Mouse (Mus musculus) lung, postnatal 0 days (tissue): ENCODE data around the gene Nat8f4.
A peak's percentile ranks its signal among the peaks of the same experiment; 100 is the strongest.
"Not testable (repeated sequence)": the region's sequence is repeated elsewhere in the genome, so short reads cannot be mapped to it uniquely, and the experiment has no call there.

ENCODE experiments used
- CTCF ChIP-seq: IDR thresholded peaks from 2 replicates; pipeline ENCODE4 v1.5.1; 2016; ENCODE audit warnings: antibody characterized with exemption, mild to moderate bottlenecking
- EP300 ChIP-seq: IDR thresholded peaks from 2 replicates; pipeline ENCODE4 v1.6.1; 2016; ENCODE audit warnings: antibody characterized with exemption, mild to moderate bottlenecking, control low read depth

DNA sequence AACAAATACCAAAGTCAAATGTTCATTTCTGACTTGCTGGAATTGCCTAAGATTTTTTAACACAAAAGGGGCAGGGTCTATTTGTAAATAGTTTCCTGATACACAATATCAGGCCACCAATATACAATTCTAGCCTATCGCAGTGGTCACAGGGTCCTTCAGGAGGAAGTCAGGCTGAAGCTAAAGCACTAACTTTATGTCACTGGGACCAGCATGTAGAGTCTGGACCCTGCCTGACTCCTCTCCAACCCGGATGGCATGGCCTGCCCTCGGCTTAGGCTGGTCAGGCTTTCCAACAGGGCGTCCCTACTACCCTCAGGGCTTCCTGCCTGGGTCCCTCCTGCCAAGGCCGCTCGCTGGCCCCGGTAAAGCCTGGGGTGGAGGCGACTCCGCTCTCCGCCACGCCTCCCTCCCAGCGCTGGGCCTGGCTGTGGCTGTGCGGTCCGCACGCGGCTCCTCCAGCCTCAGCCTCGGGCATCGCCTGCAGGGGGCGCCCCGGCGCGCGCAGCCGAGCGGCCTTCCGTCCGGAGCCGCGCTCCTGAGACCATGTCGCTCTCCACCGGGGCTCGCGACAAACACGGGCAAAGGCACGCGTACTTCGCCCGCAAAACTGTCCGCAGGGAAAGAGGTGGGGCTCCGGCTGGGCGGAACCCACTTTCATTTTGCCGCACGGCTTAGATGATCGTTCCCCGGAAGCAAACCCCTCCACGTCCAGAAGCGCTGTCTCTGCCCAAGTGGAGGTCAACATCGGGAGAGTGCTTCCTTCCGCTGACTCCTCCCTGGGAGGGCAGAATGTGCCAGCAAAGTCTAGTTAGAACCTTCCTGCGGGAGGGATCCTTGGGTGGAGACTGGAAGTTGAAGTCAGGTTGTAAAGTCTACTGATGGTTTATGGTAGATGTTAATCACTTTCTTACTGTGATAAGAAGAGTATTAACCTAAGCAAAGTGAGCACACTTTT is 32.1 kb upstream of the Nat8f4 start:
- TF ChIP-seq CTCF, result peak; percentile 76
- not testable (repeated sequence) for TF ChIP-seq EP300
